Mouse (Mus musculus): Measurements from ENCODE around the gene Tnk1. TPM values are rescaled to one million over a fixed set of nuclear protein-coding genes. Genes with fewer than 3 reads are reported as not detected.

Tnk1 gene
- total RNA-seq, 1 experiment = 3.4 TPM

GRCm38 (mm10) chr11:69880506-69880852 lies 21.9 kb upstream of the Tnk1 start:
- in situ Hi-C loops (cut with MboI; ENCODE audit: low sequenced_read_pairs in 2 of 2, unreplicated experiment in 2 of 2) = no loop called here
- Histone ChIP-seq H3K27ac (ENCODE audit: insufficient read depth, low read depth, low read length, poor library complexity, severe bottlenecking) (no peak overlapping the region), H3K36me3 (ENCODE audit: control insufficient read depth, insufficient read depth, low read length, poor library complexity, severe bottlenecking) (peaks cover 3% of the 10 kb centered on the region; the same call in 1 of the 2 replicates), H3K9ac (ENCODE audit: insufficient read depth, low read depth, low read length, poor library complexity, severe bottlenecking) (peak overlapping the region; percentile 35; the same call in 1 of the 2 replicates), H3K4me1 (ENCODE audit: control insufficient read depth in 2 of 2, insufficient read depth in 2 of 2, low read length in 2 of 2, poor library complexity in 1 of 2) (peaks cover 4 to 27% of the 10 kb centered on the region in 2 experiments; a peak in 3 of 4 replicates), H3K9me3 (ENCODE audit: control insufficient read depth, insufficient read depth, low read depth, low read length) (no peaks in the 10 kb centered on the region), H3K4me3 (ENCODE audit: insufficient read depth in 1 of 2, low read depth in 1 of 2, low read length in 2 of 2, poor library complexity in 1 of 2, severe bottlenecking in 1 of 2) (peak overlapping the region; percentile 51 to 68)
- no peak for TF ChIP-seq ZNF384 (IDR thresholded peaks at IDR 0.05; ENCODE audit: low read depth, low read length)
- peak; percentile 98 for TF ChIP-seq MAFK (IDR thresholded peaks at IDR 0.05; ENCODE audit: insufficient read depth, low read depth, low read length)
- DNase-seq (ENCODE audit: low read depth, low spot score) = peak; percentile 47

DNA sequence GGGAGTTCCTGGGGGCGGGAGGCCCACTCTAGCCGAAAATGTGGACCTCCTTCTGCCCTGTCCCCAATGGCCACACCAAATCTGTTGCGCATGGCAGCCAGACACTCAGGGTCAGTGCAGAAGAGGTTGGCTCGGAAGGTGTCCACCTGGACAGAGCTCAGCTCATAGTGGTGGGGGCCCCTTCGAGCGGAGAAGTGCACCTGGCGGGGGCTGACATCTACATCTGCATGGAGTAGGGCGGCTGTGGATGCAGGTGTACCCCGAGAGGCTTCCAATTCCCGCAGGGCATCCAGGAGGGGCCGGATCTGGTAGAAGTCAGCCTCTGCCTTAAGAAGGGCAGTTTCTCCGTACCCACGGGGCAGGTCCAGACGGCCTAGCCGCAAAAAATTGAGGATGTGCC lies 21.2 kb upstream of the Tnk1 start:
- DNase-seq (ENCODE audit: low read depth, low spot score) = no peak
- Histone ChIP-seq H3K9ac (ENCODE audit: insufficient read depth, low read depth, low read length, poor library complexity, severe bottlenecking) (no peak overlapping the region; the same call in 1 of the 2 replicates), H3K36me3 (ENCODE audit: control insufficient read depth, insufficient read depth, low read length, poor library complexity, severe bottlenecking) (peaks cover 2% of the 10 kb centered on the region; the same call in 1 of the 2 replicates), H3K27ac (ENCODE audit: insufficient read depth, low read depth, low read length, poor library complexity, severe bottlenecking) (no peak overlapping the region), H3K4me1 (ENCODE audit: control insufficient read depth in 2 of 2, insufficient read depth in 2 of 2, low read length in 2 of 2, poor library complexity in 1 of 2) (peaks cover 4 to 27% of the 10 kb centered on the region in 2 experiments; a peak in 3 of 4 replicates), H3K9me3 (ENCODE audit: control insufficient read depth, insufficient read depth, low read depth, low read length) (no peaks in the 10 kb centered on the region), H3K4me3 (ENCODE audit: insufficient read depth in 1 of 2, low read depth in 1 of 2, low read length in 2 of 2, poor library complexity in 1 of 2, severe bottlenecking in 1 of 2) (peak overlapping the region; percentile 29 to 68; a peak in 3 of 4 replicates)
- in situ Hi-C loops (cut with MboI; ENCODE audit: low sequenced_read_pairs in 2 of 2, unreplicated experiment in 2 of 2) = loop anchor here in 1 of 2 experiments (10.0 kb wide), 1 partner anchor 75 kb away; the partner anchor contains the start of genes Fgf11 and Tmem102
- no peak for TF ChIP-seq ZC3H11A (IDR thresholded peaks at IDR 0.05; ENCODE audit: borderline replicate concordance, low read depth, low read length)
- TF ChIP-seq CHD2 (IDR thresholded peaks at IDR 0.05; ENCODE audit: low read depth, low read length) = no peak
- TF ChIP-seq MAFK (IDR thresholded peaks at IDR 0.05; ENCODE audit: insufficient read depth, low read depth, low read length) = no peak
- no peak for TF ChIP-seq HCFC1 (IDR thresholded peaks at IDR 0.05; ENCODE audit: borderline replicate concordance, insufficient read depth, low read length)
- no peak for TF ChIP-seq ZNF384 (IDR thresholded peaks at IDR 0.05; ENCODE audit: low read depth, low read length)

DNA sequence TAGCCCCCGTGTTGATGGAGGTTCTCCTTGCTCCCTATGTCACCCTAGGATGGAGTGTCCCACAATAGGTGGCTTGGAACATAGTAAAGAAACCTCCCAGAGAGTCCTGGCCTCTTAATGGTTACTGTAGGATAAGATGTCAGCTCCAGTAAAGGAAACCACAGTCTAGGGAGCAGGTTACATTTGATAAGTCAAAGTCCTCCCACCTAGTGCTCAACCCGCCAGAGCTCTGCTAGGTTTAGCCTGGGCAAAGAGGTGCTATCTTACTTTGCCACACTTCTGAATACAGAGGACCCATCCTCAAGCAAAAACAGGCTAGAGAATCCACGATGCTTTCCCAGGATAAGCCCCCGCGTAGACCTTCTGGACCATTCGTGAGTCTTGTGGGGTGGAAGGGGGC lies 20.4 kb upstream of the Tnk1 start:
- Histone ChIP-seq H3K36me3 (ENCODE audit: control insufficient read depth, insufficient read depth, low read length, poor library complexity, severe bottlenecking) (no peaks in the 10 kb centered on the region), H3K9ac (ENCODE audit: insufficient read depth, low read depth, low read length, poor library complexity, severe bottlenecking) (no peak overlapping the region; the same call in 1 of the 2 replicates), H3K4me1 (ENCODE audit: control insufficient read depth in 2 of 2, insufficient read depth in 2 of 2, low read length in 2 of 2, poor library complexity in 1 of 2) (peaks cover 4 to 27% of the 10 kb centered on the region in 2 experiments; a peak in 3 of 4 replicates), H3K4me3 (ENCODE audit: insufficient read depth in 1 of 2, low read depth in 1 of 2, low read length in 2 of 2, poor library complexity in 1 of 2, severe bottlenecking in 1 of 2) (no peak overlapping the region; a peak in 1 of 4 replicates), H3K27ac (ENCODE audit: insufficient read depth, low read depth, low read length, poor library complexity, severe bottlenecking) (no peak overlapping the region), H3K9me3 (ENCODE audit: control insufficient read depth, insufficient read depth, low read depth, low read length) (no peaks in the 10 kb centered on the region)
- in situ Hi-C loops (cut with MboI; ENCODE audit: low sequenced_read_pairs in 2 of 2, unreplicated experiment in 2 of 2) = loop anchor here in 1 of 2 experiments (10.0 kb wide), 1 partner anchor 74 kb away; the partner anchor contains the start of genes Fgf11 and Tmem102
- TF ChIP-seq MAFK (IDR thresholded peaks at IDR 0.05; ENCODE audit: insufficient read depth, low read depth, low read length) (no peak), CHD2 (IDR thresholded peaks at IDR 0.05; ENCODE audit: low read depth, low read length) (no peak), HCFC1 (IDR thresholded peaks at IDR 0.05; ENCODE audit: borderline replicate concordance, insufficient read depth, low read length) (no peak), ZNF384 (IDR thresholded peaks at IDR 0.05; ENCODE audit: low read depth, low read length) (no peak), ZC3H11A (IDR thresholded peaks at IDR 0.05; ENCODE audit: borderline replicate concordance, low read depth, low read length) (no peak)
- DNase-seq (ENCODE audit: low read depth, low spot score) = no peak

- Histone ChIP-seq H3K9ac (ENCODE audit: insufficient read depth, low read depth, low read length, poor library complexity, severe bottlenecking) (no peak overlapping the region), H3K4me3 (ENCODE audit: insufficient read depth in 1 of 2, low read depth in 1 of 2, low read length in 2 of 2, poor library complexity in 1 of 2, severe bottlenecking in 1 of 2) (no peak overlapping the region), H3K4me1 (ENCODE audit: control insufficient read depth in 2 of 2, insufficient read depth in 2 of 2, low read length in 2 of 2, poor library complexity in 1 of 2) (peaks cover 4 to 27% of the 10 kb centered on the region in 2 experiments; a peak in 3 of 4 replicates), H3K27ac (ENCODE audit: insufficient read depth, low read depth, low read length, poor library complexity, severe bottlenecking) (no peak overlapping the region), H3K36me3 (ENCODE audit: control insufficient read depth, insufficient read depth, low read length, poor library complexity, severe bottlenecking) (no peaks in the 10 kb centered on the region), H3K9me3 (ENCODE audit: control insufficient read depth, insufficient read depth, low read depth, low read length) (no peaks in the 10 kb centered on the region)
- TF ChIP-seq ZC3H11A (IDR thresholded peaks at IDR 0.05; ENCODE audit: borderline replicate concordance, low read depth, low read length) (no peak), CHD2 (IDR thresholded peaks at IDR 0.05; ENCODE audit: low read depth, low read length) (no peak), MAFK (IDR thresholded peaks at IDR 0.05; ENCODE audit: insufficient read depth, low read depth, low read length) (no peak), ZNF384 (IDR thresholded peaks at IDR 0.05; ENCODE audit: low read depth, low read length) (no peak), HCFC1 (IDR thresholded peaks at IDR 0.05; ENCODE audit: borderline replicate concordance, insufficient read depth, low read length) (no peak)
- no peak for DNase-seq (ENCODE audit: low read depth, low spot score)
- in situ Hi-C loops (cut with MboI; ENCODE audit: low sequenced_read_pairs in 2 of 2, unreplicated experiment in 2 of 2) = loop anchor here in 1 of 2 experiments (10.0 kb wide), 1 partner anchor 74 kb away; the partner anchor contains the start of genes Fgf11 and Tmem102
These were observed 19.9 kb upstream of the Tnk1 start for GRCm38 (mm10) chr11:69878399-69878798.
